Mouse (Mus musculus) lung, embryonic 15.5 days (tissue): ENCODE measurements around the gene Ticam1. TPM values are rescaled to one million over a fixed set of nuclear protein-coding genes. Genes with fewer than 3 reads are reported as not detected.
A peak's percentile ranks its signal among the peaks of the same experiment; 100 is the strongest.

Source experiments
- ATAC-seq: fragments of 200-750 bp; cut with Nextera tagmentation; 2 replicates; pipeline ENCODE4 v1.8.0; 2017; ENCODE audit warnings: moderate number of reproducible peaks, borderline replicate concordance; ENCODE audit not compliant: low FRiP score, low TSS enrichment; ENCODE audit errors: extremely low read depth
- H3K27ac ChIP-seq: fragments of 300-500 bp; sonication (generic); 2 replicates; pipeline ENCODE4 v1.5.1; 2015; ENCODE audit warnings: moderate library complexity, mild to moderate bottlenecking, inconsistent platforms
- H3K27me3 ChIP-seq: fragments of 300-500 bp; sonication (generic); 2 replicates; pipeline ENCODE4 v1.6.1; 2015; ENCODE audit warnings: inconsistent platforms
- H3K36me3 ChIP-seq: fragments of 300-500 bp; sonication (generic); 2 replicates; pipeline ENCODE4 v1.6.1; 2015; ENCODE audit warnings: inconsistent platforms
- H3K4me1 ChIP-seq: fragments of 300-500 bp; sonication (generic); 2 replicates; pipeline ENCODE4 v1.6.1; 2015; ENCODE audit warnings: inconsistent platforms
- H3K4me2 ChIP-seq: fragments of 300-500 bp; sonication (generic); 2 replicates; pipeline ENCODE4 v1.6.1; 2015; ENCODE audit warnings: inconsistent platforms, mild to moderate bottlenecking, moderate library complexity
- H3K4me3 ChIP-seq: fragments of 300-500 bp; sonication (generic); 2 replicates; pipeline ENCODE4 v1.5.1; 2015; ENCODE audit warnings: mild to moderate bottlenecking, inconsistent platforms
- H3K9ac ChIP-seq: fragments of 300-500 bp; sonication (generic); 2 replicates; pipeline ENCODE4 v1.6.1; 2015; ENCODE audit warnings: inconsistent platforms
- H3K9me3 ChIP-seq: fragments of 300-500 bp; sonication (generic); 2 replicates; pipeline ENCODE4 v1.6.1; 2016; ENCODE audit warnings: inconsistent platforms
- WGBS: fragments of 180-500 bp; shearing (Covaris S2); methylation state at CpG from one replicate; pipeline ENCODE4 v1.1.7; 2015; 5-methylcytosine and 5-hydroxymethylcytosine counted together
- polyA plus RNA-seq: library from polyadenylated mRNA; unstranded; fragments of >200 nt; fragmentation: Nextera tagmentation; extraction: Ambion mirVana; gene quantifications from 2 replicates; pipeline ENCODE4 v1.2.1, GENCODE M21; 2015

Gene Ticam1
- polyA plus RNA-seq, 1 experiment from 2014 or later = 4.2 TPM

- Histone ChIP-seq H3K9ac (peak overlapping the region; percentile 21), H3K36me3 (0 out of 2 replicates have a peak, but pooled peaks cover 6% of the 10 kb centered on the region), H3K4me2 (peak overlapping the region; percentile 96), H3K4me1 (peaks cover 37% of the 10 kb centered on the region), H3K9me3 (no peaks in the 10 kb centered on the region), H3K27me3 (no peaks in the 10 kb centered on the region), H3K27ac (peak overlapping the region; percentile 94), H3K4me3 (peak overlapping the region; percentile 74)
- peak; percentile 24; the same call in 1 of the 2 replicates for ATAC-seq
- WGBS = 25% methylated on average over 13 of the region's 13 CpGs
Measured at GRCm38 (mm10) chr17:56302363-56302996, 25.9 kb upstream of the Ticam1 start.

GRCm38 (mm10) chr17:56300186-56300585, 23.6 kb upstream of the Ticam1 start, which contains the start of gene Arrdc5:
Gene Arrdc5 (minus strand): TSS chr17:56300286.
- no peak within 1 kb of the TSS for H3K27ac ChIP-seq
- no peak for ATAC-seq
- H3K4me1 ChIP-seq = peaks cover 16% of the 10 kb centered on the region
- H3K36me3 ChIP-seq = no peaks in the 10 kb centered on the region
- no peak within 1 kb of the TSS for H3K4me2 ChIP-seq
- no peaks in the 10 kb centered on the region for H3K27me3 ChIP-seq
- H3K9me3 ChIP-seq = no peaks in the 10 kb centered on the region
- WGBS = 90% methylated on average over 9 of the region's 9 CpGs
- H3K9ac ChIP-seq = no peak within 1 kb of the TSS
- H3K4me3 ChIP-seq = no peak within 1 kb of the TSS

GRCm38 (mm10) chr17:56298238-56298637, 21.7 kb upstream of the Ticam1 start:
- Histone ChIP-seq H3K9me3 (no peaks in the 10 kb centered on the region), H3K4me3 (no peak overlapping the region), H3K4me1 (peaks cover 9% of the 10 kb centered on the region), H3K36me3 (no peaks in the 10 kb centered on the region), H3K4me2 (no peak overlapping the region), H3K27ac (no peak overlapping the region), H3K9ac (no peak overlapping the region), H3K27me3 (no peaks in the 10 kb centered on the region)
- WGBS = 94% methylated on average over 1 of the region's 1 CpGs
- no peak for ATAC-seq

GRCm38 (mm10) chr17:56296201-56296600, 19.6 kb upstream of the Ticam1 start:
- H3K9ac ChIP-seq = no peak overlapping the region
- no peak overlapping the region for H3K4me3 ChIP-seq
- ATAC-seq = no peak
- H3K27ac ChIP-seq = no peak overlapping the region
- 59% methylated on average over 1 of the region's 1 CpGs for WGBS
- no peak overlapping the region for H3K4me2 ChIP-seq
- peaks cover 6% of the 10 kb centered on the region for H3K4me1 ChIP-seq
- no peaks in the 10 kb centered on the region for H3K27me3 ChIP-seq
- no peaks in the 10 kb centered on the region for H3K9me3 ChIP-seq
- H3K36me3 ChIP-seq = no peaks in the 10 kb centered on the region

- 84% methylated on average over 19 of the region's 19 CpGs for WGBS
- H3K27me3 ChIP-seq = no peaks in the 10 kb centered on the region
- H3K36me3 ChIP-seq = no peaks in the 10 kb centered on the region
- H3K4me3 ChIP-seq = no peak overlapping the region
- no peaks in the 10 kb centered on the region for H3K9me3 ChIP-seq
- no peak for ATAC-seq
- H3K4me2 ChIP-seq = no peak overlapping the region
- H3K9ac ChIP-seq = no peak overlapping the region
- peaks cover 18% of the 10 kb centered on the region for H3K4me1 ChIP-seq
- H3K27ac ChIP-seq = no peak overlapping the region
Measured at GRCm38 (mm10) chr17:56294241-56294640, 17.7 kb upstream of the Ticam1 start.

- H3K9ac ChIP-seq = no peak overlapping the region
- H3K36me3 ChIP-seq = no peaks in the 10 kb centered on the region
- no peak for ATAC-seq
- WGBS = 42% methylated on average over 1 of the region's 1 CpGs
- no peaks in the 10 kb centered on the region for H3K27me3 ChIP-seq
- H3K27ac ChIP-seq = no peak overlapping the region
- no peaks in the 10 kb centered on the region for H3K9me3 ChIP-seq
- no peak overlapping the region for H3K4me3 ChIP-seq
- peaks cover 28% of the 10 kb centered on the region for H3K4me1 ChIP-seq
- no peak overlapping the region for H3K4me2 ChIP-seq
Measured at GRCm38 (mm10) chr17:56293291-56293690, 16.7 kb upstream of the Ticam1 start.

GRCm38 (mm10) chr17:56292531-56293222, 16.1 kb upstream of the Ticam1 start, which contains the start of gene Plin3:
Gene Plin3 (minus strand): TSS chr17:56292873.
- H3K4me2 ChIP-seq = no peak within 1 kb of the TSS
- H3K36me3 ChIP-seq = no peaks in the 10 kb centered on the region
- peak within 1 kb of the TSS; percentile 97 for H3K27ac ChIP-seq
- H3K4me1 ChIP-seq = peaks cover 34% of the 10 kb centered on the region
- no peak within 1 kb of the TSS for H3K4me3 ChIP-seq
- no peak for ATAC-seq
- 83% methylated on average over 4 of the region's 4 CpGs for WGBS
- no peak within 1 kb of the TSS for H3K9ac ChIP-seq
- no peaks in the 10 kb centered on the region for H3K9me3 ChIP-seq
- H3K27me3 ChIP-seq = no peaks in the 10 kb centered on the region

GRCm38 (mm10) chr17:56291826-56292475, 15.4 kb upstream of the Ticam1 start:
- H3K4me3 ChIP-seq = 0 out of 2 replicates have a peak overlapping the region, but pooled peaks have one; percentile 60
- H3K9me3 ChIP-seq = no peaks in the 10 kb centered on the region
- no peak overlapping the region for H3K9ac ChIP-seq
- H3K36me3 ChIP-seq = no peaks in the 10 kb centered on the region
- no peak overlapping the region for H3K4me2 ChIP-seq
- ATAC-seq = no peak
- peaks cover 41% of the 10 kb centered on the region for H3K4me1 ChIP-seq
- no peaks in the 10 kb centered on the region for H3K27me3 ChIP-seq
- 76% methylated on average over 7 of the region's 7 CpGs for WGBS
- peak overlapping the region; percentile 97 for H3K27ac ChIP-seq

- Histone ChIP-seq H3K36me3 (peaks cover 4% of the 10 kb centered on the region), H3K27me3 (no peaks in the 10 kb centered on the region), H3K4me1 (peaks cover 44% of the 10 kb centered on the region), H3K4me3 (peak overlapping the region; percentile 60), H3K4me2 (peak overlapping the region; percentile 79), H3K9me3 (no peaks in the 10 kb centered on the region), H3K9ac (peak overlapping the region; percentile 39), H3K27ac (peak overlapping the region; percentile 97)
- under 1% methylated on average over 16 of the region's 16 CpGs for WGBS
- peak; percentile 90 for ATAC-seq
Measured at GRCm38 (mm10) chr17:56291171-56291511, 14.6 kb upstream of the Ticam1 start.

- peak overlapping the region; percentile 55 for H3K9ac ChIP-seq
- peaks cover 10% of the 10 kb centered on the region for H3K36me3 ChIP-seq
- H3K27me3 ChIP-seq = no peaks in the 10 kb centered on the region
- peak overlapping the region; percentile 79 for H3K4me2 ChIP-seq
- H3K4me3 ChIP-seq = peak overlapping the region; percentile 60
- H3K4me1 ChIP-seq = peaks cover 44% of the 10 kb centered on the region
- peak; percentile 91 for ATAC-seq
- H3K9me3 ChIP-seq = no peaks in the 10 kb centered on the region
- H3K27ac ChIP-seq = peak overlapping the region; percentile 97
- 4% methylated on average over 17 of the region's 17 CpGs for WGBS
Measured at GRCm38 (mm10) chr17:56290388-56291170, 14.0 kb upstream of the Ticam1 start.
